Mouse (Mus musculus): ENCODE results near the gene Nell2.

DNA sequence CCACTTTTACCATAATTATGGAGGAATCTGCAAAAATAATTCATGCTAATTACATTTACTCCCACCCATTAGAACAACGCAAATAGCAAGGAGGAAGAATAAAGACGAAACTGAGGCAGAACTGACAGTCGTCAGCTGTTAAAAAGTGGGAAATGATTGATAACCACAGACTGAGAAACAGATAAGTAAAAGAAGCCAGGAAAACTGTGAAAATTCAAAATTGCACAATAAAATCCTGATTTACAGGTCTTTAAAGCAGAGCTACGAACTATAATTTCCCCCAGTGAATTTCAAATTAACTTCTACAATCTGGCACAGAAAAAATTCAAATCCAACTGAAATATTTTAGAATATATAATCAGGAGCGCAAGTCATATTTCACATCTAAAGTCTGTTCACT lies 138.0 kb downstream of the Nell2 start:
- TF ChIP-seq CTCF (IDR thresholded peaks at IDR 0.05) (no peak), EP300 (IDR thresholded peaks at IDR 0.05) (no peak)

All from lung, postnatal 0 days (tissue).